Mouse (Mus musculus): ENCODE data around the gene Wipi1. TPM values are rescaled to one million over a fixed set of nuclear protein-coding genes. Genes with fewer than 3 reads are reported as not detected.

Wipi1 gene
- polyA plus RNA-seq, 2 experiments: 9.0 to 11.9 TPM

- Histone ChIP-seq H3K4me2 (ENCODE audit: low read depth) (no peak overlapping the region), H3K9me3 (ENCODE audit: control insufficient read depth, low read length) (no peaks in the 10 kb centered on the region), H3K36me3 (replicated peaks; ENCODE audit: control insufficient read depth, insufficient read depth, low read depth) (peaks cover 17% of the 10 kb centered on the region), H3K9ac (replicated peaks) (no peak overlapping the region), H3K27me3 (ENCODE audit: control insufficient read depth, insufficient read depth, low read length) (no peaks in the 10 kb centered on the region), H3K27ac (no peak overlapping the region), H3K4me1 (replicated peaks; ENCODE audit: control insufficient read depth in 2 of 2, insufficient read depth in 2 of 2, low read length in 1 of 2) (peaks cover 19 to 36% of the 10 kb centered on the region in 2 experiments), H3K4me3 (ENCODE audit: insufficient read depth in 1 of 2, low read depth in 2 of 2, low read length in 2 of 2) (no peak overlapping the region)
- 24% methylated on average over 2 of the region's 2 CpGs for WGBS (ENCODE audit: insufficient replicate concordance)
- TF ChIP-seq CTCF (IDR thresholded peaks at IDR 0.05; ENCODE audit: low read depth) (no peak), EP300 (IDR thresholded peaks at IDR 0.05; ENCODE audit: low read depth) (no peak)
- no peak for DNase-seq (ENCODE audit: low read depth in 3 of 3, low spot score in 3 of 3)
- no peak for ATAC-seq (ENCODE audit: insufficient read depth)
Measured at GRCm38 (mm10) chr11:109586424-109586823, 25.3 kb downstream of the Wipi1 start.

GRCm38 (mm10) chr11:109584843-109585713 is 26.7 kb downstream of the Wipi1 start:
- H3K27me3 ChIP-seq (ENCODE audit: control insufficient read depth, insufficient read depth, low read length): no peaks in the 10 kb centered on the region
- H3K4me3 ChIP-seq (ENCODE audit: insufficient read depth in 1 of 2, low read depth in 2 of 2, low read length in 2 of 2): no peak overlapping the region
- WGBS (ENCODE audit: insufficient replicate concordance): 31% methylated on average over 11 of the region's 11 CpGs
- DNase-seq (ENCODE audit: low read depth in 3 of 3, low spot score in 3 of 3) (peak; percentile 70 to 77 (median 70)), ATAC-seq (ENCODE audit: insufficient read depth) (peak; percentile 50)
- peaks cover 19 to 36% of the 10 kb centered on the region in 2 experiments for H3K4me1 ChIP-seq (replicated peaks; ENCODE audit: control insufficient read depth in 2 of 2, insufficient read depth in 2 of 2, low read length in 1 of 2)
- peak overlapping the region; percentile 38 for H3K27ac ChIP-seq
- TF ChIP-seq EP300 (IDR thresholded peaks at IDR 0.05; ENCODE audit: low read depth): no peak
- peak; percentile 99 for TF ChIP-seq CTCF (IDR thresholded peaks at IDR 0.05; ENCODE audit: low read depth)
- H3K4me2 ChIP-seq (ENCODE audit: low read depth): peak overlapping the region; percentile 5; the same call in 1 of the 2 replicates
- no peaks in the 10 kb centered on the region for H3K9me3 ChIP-seq (ENCODE audit: control insufficient read depth, low read length)
- peak overlapping the region; percentile 47 for H3K9ac ChIP-seq (replicated peaks)
- peaks cover 18% of the 10 kb centered on the region for H3K36me3 ChIP-seq (replicated peaks; ENCODE audit: control insufficient read depth, insufficient read depth, low read depth)

- Histone ChIP-seq H3K27ac (peak overlapping the region; percentile 38), H3K4me2 (ENCODE audit: low read depth) (no peak overlapping the region), H3K9me3 (ENCODE audit: control insufficient read depth, low read length) (no peaks in the 10 kb centered on the region), H3K4me1 (replicated peaks; ENCODE audit: control insufficient read depth in 2 of 2, insufficient read depth in 2 of 2, low read length in 1 of 2) (peaks cover 19 to 36% of the 10 kb centered on the region in 2 experiments), H3K9ac (replicated peaks) (peak overlapping the region; percentile 47), H3K27me3 (ENCODE audit: control insufficient read depth, insufficient read depth, low read length) (no peaks in the 10 kb centered on the region), H3K36me3 (replicated peaks; ENCODE audit: control insufficient read depth, insufficient read depth, low read depth) (peaks cover 23% of the 10 kb centered on the region), H3K4me3 (ENCODE audit: insufficient read depth in 1 of 2, low read depth in 2 of 2, low read length in 2 of 2) (no peak overlapping the region)
- DNase-seq (ENCODE audit: low read depth in 3 of 3, low spot score in 3 of 3): peak in 1 of 3 experiments; percentile 14
- 23% methylated on average over 14 of the region's 14 CpGs for WGBS (ENCODE audit: insufficient replicate concordance)
- ATAC-seq (ENCODE audit: insufficient read depth): no peak
- TF ChIP-seq CTCF (IDR thresholded peaks at IDR 0.05; ENCODE audit: low read depth) (peak; percentile 83), EP300 (IDR thresholded peaks at IDR 0.05; ENCODE audit: low read depth) (no peak)
Measured at GRCm38 (mm10) chr11:109583986-109584385, 27.8 kb downstream of the Wipi1 start.

GRCm38 (mm10) chr11:109579999-109580398 is 31.8 kb downstream of the Wipi1 start:
- no peak overlapping the region for H3K4me2 ChIP-seq (ENCODE audit: low read depth)
- H3K27ac ChIP-seq: no peak overlapping the region
- H3K36me3 ChIP-seq (replicated peaks; ENCODE audit: control insufficient read depth, insufficient read depth, low read depth): peaks cover 44% of the 10 kb centered on the region
- no peak overlapping the region for H3K9ac ChIP-seq (replicated peaks)
- H3K4me1 ChIP-seq (replicated peaks; ENCODE audit: control insufficient read depth in 2 of 2, insufficient read depth in 2 of 2, low read length in 1 of 2): peaks cover 8 to 14% of the 10 kb centered on the region in 2 experiments
- ATAC-seq (ENCODE audit: insufficient read depth) (no peak), DNase-seq (ENCODE audit: low read depth in 3 of 3, low spot score in 3 of 3) (no peak)
- no peaks in the 10 kb centered on the region for H3K9me3 ChIP-seq (ENCODE audit: control insufficient read depth, low read length)
- H3K4me3 ChIP-seq (ENCODE audit: insufficient read depth in 1 of 2, low read depth in 2 of 2, low read length in 2 of 2): no peak overlapping the region
- TF ChIP-seq EP300 (IDR thresholded peaks at IDR 0.05; ENCODE audit: low read depth) (no peak), CTCF (IDR thresholded peaks at IDR 0.05; ENCODE audit: low read depth) (no peak)
- WGBS (ENCODE audit: insufficient replicate concordance): 89% methylated on average over 9 of the region's 9 CpGs
- H3K27me3 ChIP-seq (ENCODE audit: control insufficient read depth, insufficient read depth, low read length): no peaks in the 10 kb centered on the region

- no peak overlapping the region for H3K4me3 ChIP-seq (ENCODE audit: insufficient read depth in 1 of 2, low read depth in 2 of 2, low read length in 2 of 2)
- WGBS (ENCODE audit: insufficient replicate concordance): 71% methylated on average over 3 of the region's 3 CpGs
Measured at GRCm38 (mm10) chr11:109578536-109578935, 33.2 kb downstream of the Wipi1 start.

More at GRCm38 (mm10) chr11:109578536-109578935, 33.2 kb downstream of the Wipi1 start:
- no peak overlapping the region for H3K4me2 ChIP-seq (ENCODE audit: low read depth)
- ATAC-seq (ENCODE audit: insufficient read depth) (no peak), DNase-seq (ENCODE audit: low read depth in 3 of 3, low spot score in 3 of 3) (no peak)
- no peak overlapping the region for H3K27ac ChIP-seq
- peaks cover 39% of the 10 kb centered on the region for H3K36me3 ChIP-seq (replicated peaks; ENCODE audit: control insufficient read depth, insufficient read depth, low read depth)
- TF ChIP-seq EP300 (IDR thresholded peaks at IDR 0.05; ENCODE audit: low read depth) (no peak), CTCF (IDR thresholded peaks at IDR 0.05; ENCODE audit: low read depth) (no peak)
- no peak overlapping the region for H3K9ac ChIP-seq (replicated peaks)
- no peaks in the 10 kb centered on the region for H3K9me3 ChIP-seq (ENCODE audit: control insufficient read depth, low read length)
- H3K4me1 ChIP-seq (replicated peaks; ENCODE audit: control insufficient read depth in 2 of 2, insufficient read depth in 2 of 2, low read length in 1 of 2): no peaks in the 10 kb centered on the region; a peak in 1 of 4 replicates
- no peaks in the 10 kb centered on the region for H3K27me3 ChIP-seq (ENCODE audit: control insufficient read depth, insufficient read depth, low read length)
